Mouse (Mus musculus): ENCODE data around the gene Npas1.

- TF ChIP-seq CTCF (IDR thresholded peaks at IDR 0.05; ENCODE audit: low read depth) = no peak
- no peak for TF ChIP-seq EP300 (IDR thresholded peaks at IDR 0.05; ENCODE audit: low read depth)
Measured at GRCm38 (mm10) chr7:16423731-16424130, 53.8 kb downstream of the Npas1 start.
